Mouse (Mus musculus) right cerebral cortex, postnatal 4 days (tissue): ENCODE measurements around the gene Il17rb.

ENCODE experiments used
- DNase-seq: peaks from one replicate; pipeline ENCODE4 v3.0.0-alpha.2; 2022

Gene Il17rb

DNA sequence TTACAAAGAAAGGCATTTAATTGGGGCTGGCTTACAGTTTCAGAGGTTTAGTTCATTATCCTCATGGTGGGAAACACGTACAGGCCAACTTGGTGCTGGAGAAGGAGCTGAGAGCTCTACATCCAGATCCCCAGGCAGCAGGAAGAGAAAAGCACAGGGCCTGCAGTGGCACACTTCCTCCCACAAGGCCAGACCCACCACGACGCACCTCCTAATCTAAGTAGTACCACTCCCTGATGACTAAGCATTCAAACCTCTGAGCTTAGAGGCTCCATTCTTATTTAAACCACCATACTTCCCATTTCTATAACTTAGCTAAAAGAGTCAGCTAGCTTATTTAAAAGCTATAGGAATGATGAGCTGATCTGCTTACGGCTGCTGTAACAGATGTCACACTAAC, 57.9 kb downstream of the Il17rb start:
- DNase-seq: no peak

DNA sequence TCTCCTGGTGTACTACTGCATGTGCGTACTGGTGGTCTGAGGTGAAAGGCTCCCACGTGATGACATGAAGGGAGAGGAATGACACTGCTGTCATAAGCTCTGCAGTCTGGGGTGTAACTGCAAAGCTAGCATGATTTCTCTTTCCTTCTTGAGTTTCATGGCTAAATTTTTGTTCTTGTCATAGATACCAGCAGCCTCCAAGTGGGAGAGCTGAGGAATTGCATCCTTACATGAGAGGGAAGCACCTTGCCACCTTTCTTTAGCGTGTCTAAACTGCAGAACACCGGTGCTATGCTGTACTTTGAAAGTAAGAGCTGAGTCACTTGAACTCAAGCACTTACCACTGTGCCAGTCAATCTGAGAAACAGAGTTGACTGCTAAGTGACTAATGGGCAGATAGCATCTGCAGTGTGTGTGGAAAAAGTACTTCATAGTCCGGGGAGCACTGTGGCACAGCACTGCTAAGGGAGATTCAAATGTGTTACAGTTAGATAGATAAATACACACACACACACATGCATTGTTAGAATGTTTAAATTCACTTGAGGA, 61.9 kb downstream of the Il17rb start:
- no peak for DNase-seq
